Mouse (Mus musculus) hindbrain, embryonic 10.5 days (tissue): ENCODE results near the gene Ttc39b. TPM values are rescaled to one million over a fixed set of nuclear protein-coding genes. Genes with fewer than 3 reads are reported as not detected.

Source experiments
- DNase-seq: peaks from one replicate; pipeline ENCODE4 v3.0.0-alpha.2; 2017; ENCODE audit warnings: low spot score
- H3K27ac ChIP-seq: fragments of 300-500 bp; sonication (generic); 2 replicates; pipeline ENCODE4 v1.5.1; 2016; ENCODE audit warnings: mild to moderate bottlenecking, moderate library complexity
- H3K27me3 ChIP-seq: fragments of 300-500 bp; sonication (generic); 2 replicates; pipeline ENCODE4 v1.6.1; 2016; ENCODE audit warnings: mild to moderate bottlenecking; ENCODE audit not compliant: poor library complexity, insufficient read depth, severe bottlenecking
- H3K36me3 ChIP-seq: fragments of 300-500 bp; sonication (generic); 2 replicates; pipeline ENCODE4 v1.6.1; 2016; ENCODE audit warnings: mild to moderate bottlenecking, moderate library complexity
- H3K4me1 ChIP-seq: fragments of 300-500 bp; sonication (generic); replicated peaks from 2 replicates; pipeline ENCODE4 v1.6.1; 2016; ENCODE audit warnings: mild to moderate bottlenecking
- H3K4me3 ChIP-seq: fragments of 300-500 bp; sonication (generic); 2 replicates; pipeline ENCODE4 v1.5.1; 2016; ENCODE audit warnings: mild to moderate bottlenecking, moderate library complexity
- H3K9me3 ChIP-seq: fragments of 300-500 bp; sonication (generic); 2 replicates; pipeline ENCODE4 v1.6.1; 2016; ENCODE audit warnings: mild to moderate bottlenecking, moderate library complexity
- WGBS: fragments of 180-500 bp; shearing (Covaris S2); methylation state at CpG from one replicate; pipeline ENCODE4 v1.1.7; 2016; 5-methylcytosine and 5-hydroxymethylcytosine counted together
- polyA plus RNA-seq: library from polyadenylated mRNA; unstranded; fragments of >200 nt; fragmentation: Nextera tagmentation; extraction: Ambion mirVana; gene quantifications from 2 replicates; pipeline ENCODE4 v1.2.1, GENCODE M21; 2016

Gene Ttc39b
- polyA plus RNA-seq, 1 experiment from 2014 or later: 2.5 TPM

- H3K36me3 ChIP-seq: no peaks in the 10 kb centered on the region
- peaks cover 13% of the 10 kb centered on the region for H3K4me1 ChIP-seq
- DNase-seq: no peak
- H3K4me3 ChIP-seq: no peak overlapping the region
- no peak overlapping the region; the same call in 1 of the 2 replicates for H3K27ac ChIP-seq
- H3K27me3 ChIP-seq: no peaks in the 10 kb centered on the region
- WGBS: 79% methylated on average over 7 of the region's 7 CpGs
- H3K9me3 ChIP-seq: no peaks in the 10 kb centered on the region
These were observed 9.7 kb downstream of the Ttc39b start for GRCm38 (mm10) chr4:83314261-83314793.

GRCm38 (mm10) chr4:83312336-83312735 lies 11.7 kb downstream of the Ttc39b start:
- 74% methylated on average over 4 of the region's 4 CpGs for WGBS
- H3K4me3 ChIP-seq: no peak overlapping the region
- H3K27me3 ChIP-seq: no peaks in the 10 kb centered on the region
- DNase-seq: no peak
- peaks cover 17% of the 10 kb centered on the region for H3K4me1 ChIP-seq
- no peaks in the 10 kb centered on the region for H3K9me3 ChIP-seq
- no peaks in the 10 kb centered on the region for H3K36me3 ChIP-seq
- H3K27ac ChIP-seq: no peak overlapping the region

GRCm38 (mm10) chr4:83311481-83311880 lies 12.6 kb downstream of the Ttc39b start:
- H3K9me3 ChIP-seq: no peaks in the 10 kb centered on the region
- no peaks in the 10 kb centered on the region for H3K36me3 ChIP-seq
- WGBS: 87% methylated on average over 8 of the region's 8 CpGs

GRCm38 (mm10) chr4:83310990-83311389 lies 13.1 kb downstream of the Ttc39b start:
- H3K36me3 ChIP-seq: no peaks in the 10 kb centered on the region
- no peak overlapping the region for H3K4me3 ChIP-seq
- peaks cover 19% of the 10 kb centered on the region for H3K4me1 ChIP-seq
- DNase-seq: no peak
- no peak overlapping the region for H3K27ac ChIP-seq
- no peaks in the 10 kb centered on the region for H3K9me3 ChIP-seq
- 89% methylated on average over 10 of the region's 10 CpGs for WGBS
- no peaks in the 10 kb centered on the region for H3K27me3 ChIP-seq

More at GRCm38 (mm10) chr4:83311481-83311880, 12.6 kb downstream of the Ttc39b start:
- Histone ChIP-seq H3K4me3 (no peak overlapping the region), H3K4me1 (peaks cover 17% of the 10 kb centered on the region), H3K27me3 (no peaks in the 10 kb centered on the region), H3K27ac (no peak overlapping the region)
- no peak for DNase-seq

- Histone ChIP-seq H3K4me1 (peaks cover 8% of the 10 kb centered on the region; the same call in 1 of the 2 replicates), H3K27ac (no peak overlapping the region), H3K27me3 (no peaks in the 10 kb centered on the region), H3K36me3 (no peaks in the 10 kb centered on the region), H3K9me3 (no peaks in the 10 kb centered on the region), H3K4me3 (no peak overlapping the region)
- WGBS: 74% methylated on average over 3 of the region's 3 CpGs
- no peak for DNase-seq
These were observed 15.1 kb downstream of the Ttc39b start for GRCm38 (mm10) chr4:83308914-83309313.

GRCm38 (mm10) chr4:83307686-83308469 lies 16.2 kb downstream of the Ttc39b start:
- H3K4me3 ChIP-seq: no peak overlapping the region
- H3K36me3 ChIP-seq: no peaks in the 10 kb centered on the region
- H3K27me3 ChIP-seq: no peaks in the 10 kb centered on the region
- no peak overlapping the region for H3K27ac ChIP-seq
- peaks cover 8% of the 10 kb centered on the region; the same call in 1 of the 2 replicates for H3K4me1 ChIP-seq
- no peak for DNase-seq
- 78% methylated on average over 12 of the region's 12 CpGs for WGBS
- H3K9me3 ChIP-seq: no peaks in the 10 kb centered on the region

GRCm38 (mm10) chr4:83306879-83307278 lies 17.2 kb downstream of the Ttc39b start:
- Histone ChIP-seq H3K9me3 (no peaks in the 10 kb centered on the region), H3K27ac (no peak overlapping the region), H3K4me1 (peaks cover 8% of the 10 kb centered on the region; the same call in 1 of the 2 replicates), H3K4me3 (no peak overlapping the region), H3K36me3 (no peaks in the 10 kb centered on the region), H3K27me3 (no peaks in the 10 kb centered on the region)
- DNase-seq: no peak
- 86% methylated on average over 7 of the region's 7 CpGs for WGBS

GRCm38 (mm10) chr4:83305099-83305498 lies 19.0 kb downstream of the Ttc39b start:
- WGBS: 89% methylated on average over 2 of the region's 2 CpGs
- H3K4me1 ChIP-seq: peaks cover 8% of the 10 kb centered on the region; the same call in 1 of the 2 replicates

GRCm38 (mm10) chr4:83302887-83303827 lies 20.9 kb downstream of the Ttc39b start:
- Histone ChIP-seq H3K27ac (no peak overlapping the region), H3K27me3 (no peaks in the 10 kb centered on the region), H3K9me3 (no peaks in the 10 kb centered on the region), H3K4me1 (peaks cover 8% of the 10 kb centered on the region; the same call in 1 of the 2 replicates), H3K4me3 (no peak overlapping the region), H3K36me3 (no peaks in the 10 kb centered on the region)
- 45% methylated on average over 13 of the region's 13 CpGs for WGBS
- peak; percentile 44 for DNase-seq

More at GRCm38 (mm10) chr4:83305099-83305498, 19.0 kb downstream of the Ttc39b start:
- DNase-seq: no peak
- Histone ChIP-seq H3K36me3 (no peaks in the 10 kb centered on the region), H3K9me3 (no peaks in the 10 kb centered on the region), H3K27me3 (no peaks in the 10 kb centered on the region), H3K4me3 (no peak overlapping the region), H3K27ac (no peak overlapping the region)

GRCm38 (mm10) chr4:83302123-83302737 lies 21.8 kb downstream of the Ttc39b start:
- Histone ChIP-seq H3K36me3 (no peaks in the 10 kb centered on the region), H3K27me3 (no peaks in the 10 kb centered on the region), H3K4me1 (peaks cover 4% of the 10 kb centered on the region; the same call in 1 of the 2 replicates), H3K9me3 (no peaks in the 10 kb centered on the region), H3K4me3 (no peak overlapping the region), H3K27ac (no peak overlapping the region)
- DNase-seq: no peak
- WGBS: 93% methylated on average over 16 of the region's 16 CpGs

- Histone ChIP-seq H3K4me1 (peaks cover 4% of the 10 kb centered on the region; the same call in 1 of the 2 replicates), H3K27me3 (no peaks in the 10 kb centered on the region), H3K36me3 (no peaks in the 10 kb centered on the region), H3K27ac (no peak overlapping the region), H3K4me3 (no peak overlapping the region), H3K9me3 (no peaks in the 10 kb centered on the region)
- no peak for DNase-seq
- 89% methylated on average over 1 of the region's 1 CpGs for WGBS
These were observed 22.3 kb downstream of the Ttc39b start for GRCm38 (mm10) chr4:83301713-83302112.

GRCm38 (mm10) chr4:83284768-83285350 lies 39.2 kb downstream of the Ttc39b start:
- peak; percentile 54 for DNase-seq
- no peaks in the 10 kb centered on the region for H3K36me3 ChIP-seq
- no peaks in the 10 kb centered on the region for H3K9me3 ChIP-seq
- H3K27ac ChIP-seq: peak overlapping the region; percentile 57
- H3K27me3 ChIP-seq: no peaks in the 10 kb centered on the region; the same call in 1 of the 2 replicates
- H3K4me1 ChIP-seq: peaks cover 8% of the 10 kb centered on the region
- H3K4me3 ChIP-seq: peak overlapping the region; percentile 57
- 4% methylated on average over 12 of the region's 12 CpGs for WGBS
